In the genomic region with DNA sequence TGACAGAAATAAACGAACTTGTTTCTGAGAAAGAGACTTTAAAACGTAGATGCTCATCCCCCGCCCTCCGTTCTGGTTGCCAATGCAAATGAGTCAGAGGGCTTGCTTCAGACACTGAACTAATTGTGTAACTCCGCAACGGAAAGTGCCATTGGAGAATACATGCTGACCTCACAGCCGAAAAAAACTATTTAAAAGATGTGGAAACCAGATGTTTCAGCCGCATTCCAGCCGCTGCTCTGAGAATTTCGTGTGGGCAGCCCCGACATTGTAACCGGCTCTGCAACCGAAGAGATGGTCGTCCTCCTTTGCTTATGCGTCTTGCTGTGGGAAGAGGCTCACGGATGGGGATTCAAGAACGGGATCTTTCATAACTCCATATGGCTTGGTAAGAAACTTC, we compare ENCODE assay signal across 8 mouse cellular contexts. TPM values are rescaled to one million over a fixed set of nuclear protein-coding genes. Genes with fewer than 3 reads are reported as not detected.
DNase-seq lines count a peak whose midpoint lies in the region; ATAC-seq and TF ChIP-seq lines count a peak whose summit lies in the region.

A gene (plus strand): TSS at position 128 of the 400 bp plus-strand sequence.

- no peaks in the 10 kb centered on the region for H3K79me2 ChIP-seq in heart, adult 2 months (replicated peaks; ENCODE audit: control insufficient read depth, insufficient read depth, low read length)

- under 1% methylated on average over 17 of the region's 17 CpGs for WGBS in embryonic facial prominence, embryonic 12.5 days
- WGBS in heart, adult 2 months, result under 1% methylated on average over 17 of the region's 17 CpGs

- peak; percentile 80 for DNase-seq in adrenal gland, postnatal 14 days
- DNase-seq in heart, adult 2 months, result peak; percentile 72 to 75
- DNase-seq in kidney, adult 11 months, result peak; percentile 7
- peak; percentile 11 for DNase-seq in left cerebral cortex, postnatal 4 days
- peak; percentile 13 for DNase-seq in right cerebral cortex, postnatal 14 days
- DNase-seq in thymus, postnatal 36 days, result no peak

- H3K9ac ChIP-seq in embryonic facial prominence, embryonic 12.5 days, result peak within 1 kb of the TSS; percentile 59
- H3K9ac ChIP-seq in heart, adult 2 months (ENCODE audit: low read depth, low read length), result peak within 1 kb of the TSS; percentile 34

- no peaks in the 10 kb centered on the region for H3K36me3 ChIP-seq in embryonic facial prominence, embryonic 12.5 days
- no peaks in the 10 kb centered on the region for H3K36me3 ChIP-seq in heart, adult 2 months (ENCODE audit: control insufficient read depth, insufficient read depth, low read length)

- peak within 1 kb of the TSS; percentile 53 for H3K4me2 ChIP-seq in embryonic facial prominence, embryonic 12.5 days (replicated peaks)

- TF ChIP-seq POLR2A in heart, adult 2 months (IDR thresholded peaks at IDR 0.05; ENCODE audit: insufficient read depth, low read depth, low read length), result peak; percentile 86

- ATAC-seq in embryonic facial prominence, embryonic 12.5 days (ENCODE audit: insufficient number of reproducible peaks, insufficient read depth, low FRiP score, low TSS enrichment), result no peak; the same call in 1 of the 2 replicates
- 0 out of 2 replicates have a peak, but pooled peaks have one; percentile 37 for ATAC-seq in megakaryocyte-erythroid progenitor cell, adult 5-6 weeks (replicated peaks; ENCODE audit: low FRiP score, low TSS enrichment, poor library complexity, severe bottlenecking)

- H3K9me3 ChIP-seq in embryonic facial prominence, embryonic 12.5 days, result no peaks in the 10 kb centered on the region

- intact Hi-C loops in heart, adult 2 months (cut with DNase I), result loop anchor here (5.0 kb wide), 1 partner anchor 34 kb away; a partner anchor contains a TSS
- intact Hi-C loops in left cerebral cortex, postnatal 4 days (cut with DNase I), result no loop called here

- no peak for TF ChIP-seq CTCF in heart, adult 2 months (IDR thresholded peaks at IDR 0.05)

- peak within 1 kb of the TSS; percentile 86 for H3K27ac ChIP-seq in embryonic facial prominence, embryonic 12.5 days
- peak within 1 kb of the TSS; percentile 34; the same call in 1 of the 2 replicates for H3K27ac ChIP-seq in heart, adult 2 months

- H3K4me3 ChIP-seq in embryonic facial prominence, embryonic 12.5 days, result peak within 1 kb of the TSS; percentile 47
- H3K4me3 ChIP-seq in heart, adult 2 months, result peak within 1 kb of the TSS; percentile 40

- peaks cover 14% of the 10 kb centered on the region; the same call in 1 of the 2 replicates for H3K4me1 ChIP-seq in embryonic facial prominence, embryonic 12.5 days
- H3K4me1 ChIP-seq in heart, adult 2 months (ENCODE audit: control insufficient read depth, insufficient read depth, low read length), result no peaks in the 10 kb centered on the region; the same call in 1 of the 2 replicates

- peak; percentile 47; the same call in 1 of the 2 replicates for TF ChIP-seq EP300 in heart, adult 2 months (IDR thresholded peaks at IDR 0.05; ENCODE audit: insufficient read depth, low read depth, low read length)

- H3K27me3 ChIP-seq in embryonic facial prominence, embryonic 12.5 days, result no peaks in the 10 kb centered on the region
- 0 out of 2 replicates have a peak, but pooled peaks cover 1% of the 10 kb centered on the region for H3K27me3 ChIP-seq in heart, adult 2 months (ENCODE audit: control insufficient read depth, insufficient read depth, low read length)

RNA-seq across cellular contexts. Expression of the gene that starts here (rescaled TPM):
- total RNA-seq in adrenal gland, postnatal 14 days (2021), result 0.98 and 4.7 TPM in 2 replicates
- polyA plus RNA-seq in embryonic facial prominence, embryonic 12.5 days (2016; fragmentation: Nextera tagmentation; extraction: Ambion mirVana), result 60.4 and 71.7 TPM in 2 replicates
- total RNA-seq in heart, adult 2 months (2021), result 1 to 10 TPM; 1.1 TPM
- polyA plus RNA-seq in heart, adult 2 months (2012; rRNA removed), result 0.41 and 1.1 TPM in 2 replicates
- total RNA-seq in left cerebral cortex, postnatal 4 days (2021), result 1 to 10 TPM; 2.2 to 2.3 TPM
- not detected in 2 replicates for total RNA-seq in megakaryocyte-erythroid progenitor cell, adult 5-6 weeks (2014; fragmentation: Nextera tagmentation)
- not detected in 2 replicates for total RNA-seq in megakaryocyte-erythroid progenitor cell, adult 5-6 weeks (2017)

Comparison
In these comparisons a context has a peak if more than half of its experiments do, and no peak if none do; other contexts are left out.
1. RNA of the gene that starts here (polyA plus RNA-seq): 60.4 to 71.7 TPM in embryonic facial prominence, embryonic 12.5 days; 0.41 to 1.1 TPM in heart, adult 2 months; every median in the first group is over 10 times any median in the second.
2. Peak in ATAC-seq in megakaryocyte-erythroid progenitor cell, adult 5-6 weeks; RNA of the gene not detected or under 1 TPM.
3. DNase-seq: peak in adrenal gland, postnatal 14 days (single experiment), heart, adult 2 months (2 of 2), kidney, adult 11 months (single experiment), left cerebral cortex, postnatal 4 days (single experiment) and right cerebral cortex, postnatal 14 days (single experiment); none in thymus, postnatal 36 days (0 of 2).